Mouse (Mus musculus): ENCODE data around the gene Shb.

Gene Shb

DNA sequence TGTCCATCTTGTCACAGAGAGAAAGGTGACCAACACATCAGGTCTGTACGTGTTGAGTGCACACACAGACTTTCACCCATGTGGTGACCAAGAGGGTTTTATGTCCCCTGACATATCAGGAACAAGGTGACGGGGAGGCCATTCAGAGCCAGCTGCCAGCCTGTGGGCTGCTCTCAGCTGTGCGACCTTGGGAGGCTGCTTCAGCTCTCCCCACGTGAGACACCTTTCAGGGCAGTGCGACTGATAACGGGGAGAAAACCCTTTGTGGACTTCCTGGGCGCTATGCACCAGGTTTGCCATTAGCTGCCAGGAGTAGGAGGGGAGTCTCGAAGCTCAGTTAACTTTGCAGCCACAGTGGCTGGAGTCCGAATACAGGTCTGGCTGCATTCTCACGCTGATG, 109.6 kb downstream of the Shb start:
- no peak for DNase-seq (ENCODE audit: low read depth, low spot score)

- no peak for DNase-seq (ENCODE audit: low read depth, low spot score)
These were observed 110.6 kb downstream of the Shb start for GRCm38 (mm10) chr4:45421519-45422260.

DNA sequence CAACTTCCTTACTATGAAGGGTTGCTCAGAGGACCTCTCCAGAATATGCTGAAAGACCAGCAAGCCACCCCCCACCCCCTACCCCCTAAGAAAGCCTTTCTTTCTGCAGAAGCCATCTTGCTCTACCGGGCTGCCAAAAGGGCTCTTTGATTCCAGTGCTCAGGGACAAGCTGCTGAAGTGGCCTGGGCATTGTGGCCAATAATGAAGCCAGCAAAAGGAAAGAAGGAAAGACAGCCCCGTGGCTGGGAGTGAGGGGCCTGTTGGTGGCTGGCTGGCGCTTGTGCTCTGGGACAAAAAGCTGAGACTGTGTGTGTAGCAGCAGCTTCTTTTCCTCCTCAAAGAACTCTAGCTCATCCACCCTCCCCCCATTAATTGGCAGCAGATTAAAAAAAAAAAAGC, 111.5 kb downstream of the Shb start:
- DNase-seq (ENCODE audit: low read depth, low spot score): no peak

GRCm38 (mm10) chr4:45419051-45419450, 113.2 kb downstream of the Shb start:
- no peak for DNase-seq (ENCODE audit: low read depth, low spot score)

DNA sequence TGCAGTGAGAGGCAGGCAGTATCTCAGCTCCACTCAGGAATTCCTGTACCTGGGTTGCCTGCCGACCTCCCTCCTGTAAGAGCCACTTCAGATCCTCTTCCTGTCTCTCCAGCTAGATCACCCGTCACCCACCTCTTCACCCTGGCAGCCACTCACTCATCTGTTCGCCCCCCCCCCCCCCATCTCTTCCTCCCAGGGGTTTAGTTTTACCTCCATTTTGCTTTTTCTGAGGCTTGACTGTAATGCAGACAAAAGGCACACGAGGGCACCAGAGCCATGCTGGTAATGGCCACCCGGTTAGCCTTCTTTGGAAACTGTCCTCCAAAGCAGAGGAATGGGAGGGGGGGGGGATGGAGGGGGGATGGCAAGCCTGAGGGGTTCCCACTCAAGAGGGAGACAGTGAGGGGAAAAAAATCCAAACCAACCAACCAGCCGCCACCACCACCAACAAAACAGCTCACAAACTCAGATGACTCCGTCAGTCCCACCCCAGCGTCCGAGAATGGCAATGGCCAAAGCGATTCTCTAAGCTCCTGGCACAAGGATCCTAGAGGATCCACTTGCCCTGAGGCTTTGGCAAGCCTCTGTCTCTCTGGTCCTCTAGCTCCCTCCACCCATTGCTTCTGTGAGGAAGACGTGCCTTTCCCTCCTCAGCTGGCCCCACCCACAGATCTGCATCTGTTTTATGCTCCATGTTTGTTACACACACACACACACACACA, 113.9 kb downstream of the Shb start:
- DNase-seq (ENCODE audit: low read depth, low spot score): no peak

DNA sequence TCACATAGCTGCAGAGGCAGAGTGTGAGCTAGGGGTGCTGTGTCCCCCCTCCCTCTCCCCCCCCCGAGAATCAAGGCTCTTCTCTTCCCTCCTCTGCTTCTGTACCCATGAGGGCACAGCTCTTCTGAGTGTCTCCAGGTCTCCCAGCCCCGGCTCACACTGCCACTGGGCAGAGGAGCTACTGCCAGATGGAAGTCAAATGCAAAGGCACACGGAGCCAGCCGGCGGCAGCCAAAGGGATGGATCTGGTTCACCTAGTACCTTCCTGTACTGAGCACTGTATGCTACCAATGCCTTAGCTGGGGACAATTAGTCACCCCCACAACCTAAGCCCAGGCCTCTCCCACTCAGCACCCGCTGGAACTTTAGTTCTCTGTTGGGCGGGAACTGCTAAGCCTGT, 116.0 kb downstream of the Shb start:
- no peak for DNase-seq (ENCODE audit: low read depth, low spot score)

DNA sequence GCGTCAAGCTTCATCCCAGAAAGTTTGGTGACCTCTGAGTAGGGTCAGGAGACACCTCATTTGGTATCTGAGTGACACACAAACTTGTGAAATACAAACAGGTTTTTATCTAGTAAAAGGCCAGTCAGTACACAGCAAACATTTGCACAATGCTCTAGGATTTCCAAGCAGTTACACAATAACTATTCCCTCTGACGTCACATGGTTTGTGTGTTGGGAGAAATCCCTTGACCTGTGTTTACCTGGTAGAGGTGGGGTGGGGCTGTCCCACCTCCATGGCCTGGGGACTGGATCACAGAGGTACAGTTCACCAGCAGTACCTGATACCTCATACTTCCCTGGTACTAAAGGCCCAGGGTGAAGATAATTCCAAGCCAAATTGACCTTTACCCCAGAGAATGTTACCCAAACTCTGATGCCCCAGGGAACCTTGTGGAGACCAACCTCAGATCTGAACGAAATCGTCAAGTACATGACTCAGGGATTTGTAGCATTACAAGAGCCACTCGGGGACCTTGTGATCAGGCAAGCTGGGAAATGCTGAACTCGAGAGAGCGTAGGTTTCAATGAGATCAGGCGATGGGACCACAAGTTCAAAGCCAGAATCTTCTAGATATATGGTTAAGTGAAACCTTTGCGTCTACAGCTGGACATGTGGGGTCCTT, 118.5 kb downstream of the Shb start:
- no peak for DNase-seq (ENCODE audit: low read depth, low spot score)

DNA sequence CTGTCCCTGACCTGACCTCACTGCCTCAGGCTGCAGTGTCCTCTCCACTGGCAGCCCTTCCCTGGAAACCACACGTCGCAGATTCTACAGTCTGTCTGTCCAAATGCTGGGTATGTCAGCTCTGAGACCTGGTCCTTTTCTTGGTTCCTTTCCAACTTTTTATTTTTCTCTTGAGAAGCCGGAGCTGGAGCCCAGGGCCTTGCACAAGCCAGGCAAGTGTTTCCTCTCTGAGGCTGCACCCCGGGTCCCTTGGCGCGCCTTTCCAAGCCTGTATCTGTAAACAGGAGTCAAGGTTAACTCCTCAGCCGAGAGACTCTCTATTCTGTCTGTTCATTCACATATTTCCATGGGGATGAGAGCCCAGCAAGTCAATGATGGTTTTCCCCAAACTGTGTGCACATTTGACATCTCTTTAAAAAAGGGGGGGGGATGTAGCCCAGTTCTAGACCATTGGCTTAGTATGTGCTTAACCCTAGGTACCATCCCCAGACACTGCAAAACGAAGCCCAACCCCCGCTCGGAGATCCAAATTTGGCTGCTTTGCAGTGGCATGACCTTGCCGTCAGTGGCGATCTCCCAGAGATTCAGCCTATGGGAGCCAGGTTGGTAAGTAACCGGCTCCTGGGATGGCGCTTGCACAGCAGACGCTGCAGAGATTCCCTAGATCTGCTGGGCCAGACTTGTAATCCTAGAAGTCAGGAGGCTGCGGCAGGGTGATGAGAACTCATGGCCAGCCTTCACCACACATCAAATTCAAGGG, 119.7 kb downstream of the Shb start:
- DNase-seq (ENCODE audit: low read depth, low spot score): no peak

DNA sequence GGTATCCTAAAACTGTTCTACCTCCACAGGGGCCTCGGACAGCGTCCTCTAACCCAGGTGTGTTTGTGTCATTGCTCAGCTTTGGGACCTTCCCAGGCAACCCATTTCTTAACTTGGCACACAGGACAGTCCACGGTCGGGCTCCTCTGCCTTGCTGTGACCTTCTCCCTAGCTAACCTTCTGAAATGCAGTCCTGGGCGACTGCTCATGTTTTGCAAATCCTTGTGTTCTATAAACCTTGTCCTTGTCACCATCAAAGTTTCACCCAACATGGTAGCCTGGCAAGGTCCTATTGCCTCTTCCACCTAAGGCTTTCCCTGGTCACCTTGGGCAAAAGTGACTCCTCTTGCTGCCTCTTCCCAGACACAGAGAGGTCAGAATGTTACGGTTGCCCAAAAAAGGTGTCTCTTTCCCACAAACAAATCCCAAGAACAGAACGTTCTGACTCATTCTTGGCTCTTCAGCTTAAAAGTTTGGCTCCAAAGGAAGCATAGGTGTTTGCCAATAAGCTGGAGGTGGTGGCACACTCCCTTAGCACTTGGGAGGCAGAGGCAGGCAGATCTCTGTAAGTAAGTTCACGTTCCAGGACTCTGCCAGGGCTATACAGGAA, 121.0 kb downstream of the Shb start:
- DNase-seq (ENCODE audit: low read depth, low spot score): no peak

- peak; percentile 47 for DNase-seq (ENCODE audit: low read depth, low spot score)
These were observed 123.0 kb downstream of the Shb start for GRCm38 (mm10) chr4:45409270-45409669.

DNA sequence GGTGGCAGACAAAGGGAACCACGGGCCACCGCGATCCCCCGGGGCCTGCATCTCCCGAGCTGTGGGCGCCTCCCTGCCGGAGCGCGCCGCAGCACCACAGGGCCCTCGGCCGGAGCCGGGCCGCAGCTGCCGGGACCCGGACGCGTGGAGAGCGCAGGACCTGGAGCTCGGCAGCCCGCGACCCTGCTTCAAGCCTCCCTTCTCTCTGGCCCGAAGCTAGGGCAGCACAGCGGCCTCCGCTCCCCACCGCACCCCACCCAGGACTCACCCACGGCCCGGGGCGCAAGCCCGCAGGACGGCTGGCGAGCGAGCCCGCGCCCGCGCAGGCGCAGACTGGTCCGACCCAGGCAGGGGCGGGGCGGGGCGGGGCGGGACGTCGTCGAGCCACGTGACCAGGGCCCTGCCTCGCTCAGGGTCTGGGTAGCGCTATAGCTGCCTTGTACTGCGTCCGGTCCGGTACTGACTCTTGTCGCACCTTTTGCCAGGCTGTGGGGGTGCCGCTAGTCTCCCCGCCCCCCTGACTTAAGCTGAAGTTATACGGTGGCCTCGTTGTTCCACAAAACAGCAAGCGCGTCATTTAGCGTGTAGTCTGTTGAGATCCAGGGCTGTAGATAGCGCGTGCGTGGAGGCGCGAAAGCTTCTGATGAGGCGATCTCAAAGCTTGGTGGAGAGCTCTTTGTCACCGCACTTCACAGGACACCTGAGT, 123.7 kb downstream of the Shb start, which contains the start of gene Slc25a51:
TSS of gene Slc25a51 (minus strand) at position 340 of the 706 bp plus-strand sequence.
- peak; percentile 82 for DNase-seq (ENCODE audit: low read depth, low spot score)

- DNase-seq (ENCODE audit: low read depth, low spot score): no peak
These were observed 124.5 kb downstream of the Shb start for GRCm38 (mm10) chr4:45407703-45408334.

- DNase-seq (ENCODE audit: low read depth, low spot score): no peak
These were observed 125.1 kb downstream of the Shb start for GRCm38 (mm10) chr4:45407001-45407702.

DNA sequence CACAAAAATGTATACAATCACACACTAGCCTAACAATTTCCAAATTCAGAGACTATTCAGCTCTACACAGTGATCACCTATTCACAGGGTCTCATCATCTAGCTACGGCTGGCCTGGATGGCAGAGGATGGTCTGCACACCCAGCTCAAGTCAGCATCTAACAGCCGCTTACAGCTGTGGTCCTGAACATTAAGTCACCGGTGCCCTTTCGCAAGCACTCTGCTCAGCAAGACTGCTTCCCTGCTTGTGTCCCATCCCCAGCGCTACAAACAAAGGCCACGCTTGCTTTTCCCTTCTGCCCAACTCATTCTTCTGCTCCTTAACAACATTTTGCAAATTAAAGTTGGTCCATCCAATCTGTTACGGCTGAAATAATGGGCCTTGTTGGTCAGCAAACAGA, 125.9 kb downstream of the Shb start:
- DNase-seq (ENCODE audit: low read depth, low spot score): no peak

DNA sequence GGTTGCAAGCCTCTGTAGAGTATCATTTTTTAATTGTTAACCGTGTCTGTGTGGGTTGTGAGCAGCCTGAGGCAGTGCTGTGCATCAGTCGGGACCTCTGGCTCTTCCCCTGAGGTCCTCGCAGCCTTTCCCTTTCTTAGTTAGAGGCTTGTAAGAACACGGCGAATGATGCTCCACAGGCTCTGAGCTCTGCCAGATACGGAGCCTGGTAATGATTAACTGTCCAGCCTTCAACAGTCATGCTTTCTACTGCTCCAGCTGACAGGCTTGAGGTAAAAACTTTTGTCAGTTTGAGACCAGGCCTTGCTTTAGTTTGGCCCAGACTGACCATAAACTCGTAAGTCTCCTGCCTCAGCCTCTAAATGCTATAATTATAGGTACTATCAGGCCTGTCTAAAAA, 127.0 kb downstream of the Shb start:
- DNase-seq (ENCODE audit: low read depth, low spot score): no peak

GRCm38 (mm10) chr4:45404086-45404485, 128.2 kb downstream of the Shb start:
- DNase-seq (ENCODE audit: low read depth, low spot score): no peak

GRCm38 (mm10) chr4:45403499-45403878, 128.8 kb downstream of the Shb start:
- no peak for DNase-seq (ENCODE audit: low read depth, low spot score)

DNA sequence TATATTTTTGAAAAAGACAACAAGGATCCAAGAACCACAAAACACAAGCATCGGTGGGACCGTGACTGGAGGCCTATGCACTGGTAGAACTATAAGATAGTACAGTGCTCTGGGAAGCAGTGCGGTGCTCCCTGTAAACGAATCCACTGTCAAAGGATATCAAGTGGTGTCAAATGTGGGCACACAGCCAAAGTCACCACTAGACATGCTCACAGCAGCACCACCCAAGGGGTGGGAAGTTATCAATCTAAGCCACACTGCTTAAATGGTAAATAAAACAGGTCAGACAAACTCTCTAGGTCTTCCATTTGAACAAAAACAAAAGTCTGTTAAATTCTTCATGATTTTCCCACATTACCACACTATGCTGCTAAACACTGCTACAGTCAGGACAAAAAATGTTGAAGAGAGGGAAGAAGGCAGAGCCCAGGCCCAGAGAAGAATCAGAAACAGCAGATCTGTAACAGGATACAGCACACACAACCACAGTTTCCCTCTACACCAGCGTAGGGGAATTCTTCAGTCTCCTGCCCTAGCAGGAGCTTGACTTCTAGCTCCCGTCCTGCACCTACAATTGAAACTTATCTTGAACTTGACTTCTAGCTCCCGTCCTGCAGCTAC, 129.3 kb downstream of the Shb start:
- no peak for DNase-seq (ENCODE audit: low read depth, low spot score)

DNA sequence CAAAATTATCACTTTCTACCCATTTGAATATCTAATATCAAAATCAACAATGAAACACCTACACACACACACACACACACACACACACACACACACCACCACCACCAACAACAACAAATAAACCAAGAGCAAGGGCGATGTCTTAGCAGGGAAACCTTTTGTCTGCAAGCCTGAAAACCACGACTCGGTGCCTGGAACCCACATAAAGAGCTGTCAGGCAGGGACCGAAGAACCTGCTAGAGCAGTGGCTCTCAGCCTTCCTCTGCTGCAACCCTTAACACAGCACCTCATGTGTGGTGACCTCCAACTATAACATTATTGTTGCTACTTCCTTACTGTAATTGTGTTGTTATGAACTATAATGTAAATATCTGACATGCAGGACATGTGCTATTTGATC, 130.0 kb downstream of the Shb start:
- no peak for DNase-seq (ENCODE audit: low read depth, low spot score)
